Mouse (Mus musculus): ENCODE measurements around the gene Mex3a. TPM values are rescaled to one million over a fixed set of nuclear protein-coding genes. Genes with fewer than 3 reads are reported as not detected.

The Mex3a gene
- polyA plus RNA-seq, 1 experiment from 2014 or later = 31.6 TPM

DNA sequence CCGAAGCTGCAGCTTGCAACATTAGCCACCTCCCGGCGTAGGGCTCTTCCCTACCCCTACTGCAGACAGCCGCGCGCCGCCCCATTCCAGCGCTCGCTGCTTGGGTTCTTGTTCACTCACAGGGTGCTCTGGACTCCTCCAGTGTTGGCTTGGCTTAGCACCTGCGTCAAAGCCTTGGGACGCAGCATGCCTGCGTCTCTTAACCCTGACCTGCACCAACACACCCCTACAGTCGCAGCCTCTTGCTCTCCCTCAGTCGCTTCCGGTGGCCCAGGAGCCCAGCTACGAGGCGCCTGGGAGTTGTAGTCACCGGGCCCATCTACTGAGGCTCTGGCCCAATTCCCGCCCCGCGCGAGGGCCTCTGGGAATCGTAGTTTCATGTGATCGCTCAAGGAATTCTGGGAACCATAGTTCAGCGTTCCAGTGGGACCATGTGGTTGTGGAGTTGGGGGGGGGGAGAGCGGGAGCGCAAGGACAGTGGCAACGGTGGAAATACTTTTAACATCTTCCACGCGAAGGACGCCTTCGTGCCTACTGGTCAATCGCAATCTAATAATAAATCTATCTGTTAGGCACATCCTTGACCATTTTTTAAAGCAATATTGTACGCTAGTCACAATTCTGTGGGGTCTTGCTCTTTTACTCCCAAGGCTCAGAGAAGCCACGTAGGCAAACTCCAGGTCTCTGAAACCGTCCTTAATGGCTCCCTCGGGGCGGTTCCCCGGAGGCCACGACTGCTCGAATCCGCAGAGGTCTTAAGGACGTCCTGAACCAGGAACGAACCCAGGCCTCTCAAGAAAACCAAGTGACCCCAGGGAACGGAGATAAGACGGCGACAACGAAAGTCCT is 20.7 kb downstream of the Mex3a start, which contains the start of gene Lamtor2:
Gene Lamtor2 (minus strand): TSS at position 399 of the 849 bp plus-strand sequence.
- Histone ChIP-seq H3K4me2 (replicated peaks; ENCODE audit: low read depth, low read length) (peak within 1 kb of the TSS; percentile 78), H3K9ac (ENCODE audit: low read depth, low read length) (peak within 1 kb of the TSS; percentile 88), H3K27ac (ENCODE audit: low read depth, low read length) (peak within 1 kb of the TSS; percentile 98), H3K27me3 (ENCODE audit: control insufficient read depth, insufficient read depth, low read length) (no peaks in the 10 kb centered on the region), H3K9me3 (ENCODE audit: control insufficient read depth, low read length) (no peaks in the 10 kb centered on the region), H3K36me3 (ENCODE audit: control insufficient read depth, insufficient read depth, low read length) (peaks cover 26% of the 10 kb centered on the region), H3K4me3 (ENCODE audit: low read length) (peak within 1 kb of the TSS; percentile 70), H3K4me1 (ENCODE audit: control insufficient read depth, insufficient read depth, low read length) (peaks cover 19% of the 10 kb centered on the region)
- ATAC-seq (ENCODE audit: low FRiP score, low TSS enrichment) = peak; percentile 89
- under 1% methylated on average over 48 of the region's 48 CpGs for WGBS

DNA sequence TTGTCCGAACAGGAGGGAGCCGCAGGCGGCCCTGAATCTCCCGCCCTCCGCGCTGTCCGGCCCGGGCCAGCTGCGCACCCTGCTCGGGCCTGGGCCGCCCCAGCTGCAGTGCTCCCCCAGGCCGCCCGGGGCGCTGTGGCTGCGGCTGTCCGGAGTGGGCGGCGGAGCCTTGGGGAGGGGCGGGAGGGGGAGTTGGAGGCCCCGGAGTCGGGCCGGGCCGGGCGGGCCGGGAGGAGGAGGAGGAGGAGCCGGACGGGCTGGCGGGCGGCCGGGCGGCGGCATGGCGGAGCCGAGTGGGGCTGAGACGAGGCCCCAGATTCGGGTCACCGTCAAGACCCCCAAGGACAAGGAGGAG is 21.3 kb downstream of the Mex3a start, which contains the start of gene Ubqln4:
Gene Ubqln4 (plus strand): TSS at position 234 of the 355 bp plus-strand sequence.
- Histone ChIP-seq H3K9me3 (ENCODE audit: control insufficient read depth, low read length) (no peaks in the 10 kb centered on the region), H3K4me3 (ENCODE audit: low read length) (peak within 1 kb of the TSS; percentile 70), H3K27me3 (ENCODE audit: control insufficient read depth, insufficient read depth, low read length) (no peaks in the 10 kb centered on the region), H3K9ac (ENCODE audit: low read depth, low read length) (peak within 1 kb of the TSS; percentile 88), H3K4me2 (replicated peaks; ENCODE audit: low read depth, low read length) (peak within 1 kb of the TSS; percentile 78), H3K4me1 (ENCODE audit: control insufficient read depth, insufficient read depth, low read length) (peaks cover 19% of the 10 kb centered on the region), H3K27ac (ENCODE audit: low read depth, low read length) (peak within 1 kb of the TSS; percentile 98), H3K36me3 (ENCODE audit: control insufficient read depth, insufficient read depth, low read length) (peaks cover 32% of the 10 kb centered on the region)
- 0% methylated on average over 32 of the region's 37 CpGs for WGBS
- peak; percentile 90 for ATAC-seq (ENCODE audit: low FRiP score, low TSS enrichment)

DNA sequence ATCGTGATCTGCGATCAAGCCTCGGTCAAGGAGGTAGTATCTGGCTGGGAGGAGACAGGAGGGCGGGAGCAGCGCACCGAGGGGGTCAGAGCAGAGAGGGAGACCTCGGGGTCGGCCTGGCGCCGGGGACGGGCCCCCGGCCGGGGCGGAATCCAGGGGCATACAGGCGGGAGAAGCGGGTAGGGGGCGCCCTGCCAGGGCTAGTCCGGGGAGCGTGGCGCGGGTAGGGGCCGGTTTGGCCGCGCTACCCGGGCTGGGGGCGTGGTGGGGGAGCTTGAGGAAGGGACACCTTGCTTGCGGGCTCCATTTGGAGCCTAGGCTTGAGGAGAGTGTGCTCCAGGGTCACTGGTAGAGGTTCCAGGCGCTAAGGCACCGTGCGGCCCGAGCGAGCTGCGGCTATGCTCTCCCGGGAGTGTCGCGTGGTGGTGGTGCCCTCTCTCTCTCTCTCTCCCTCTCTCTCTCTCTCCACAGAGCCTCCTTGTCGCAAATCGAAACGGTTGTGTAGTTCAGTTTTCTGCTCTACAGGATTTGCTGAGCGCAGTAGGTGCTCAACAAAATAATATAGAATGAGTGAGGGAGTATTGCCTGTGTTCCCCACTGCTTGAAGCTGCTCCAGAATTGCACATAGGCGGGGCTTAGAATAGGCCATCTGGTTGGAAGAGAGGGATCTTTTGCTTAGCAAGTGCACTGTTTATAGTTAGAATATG is 21.8 kb downstream of the Mex3a start:
- Histone ChIP-seq H3K9ac (ENCODE audit: low read depth, low read length) (peak overlapping the region; percentile 88), H3K4me1 (ENCODE audit: control insufficient read depth, insufficient read depth, low read length) (peaks cover 19% of the 10 kb centered on the region), H3K27me3 (ENCODE audit: control insufficient read depth, insufficient read depth, low read length) (no peaks in the 10 kb centered on the region), H3K9me3 (ENCODE audit: control insufficient read depth, low read length) (no peaks in the 10 kb centered on the region), H3K4me2 (replicated peaks; ENCODE audit: low read depth, low read length) (peak overlapping the region; percentile 78), H3K27ac (ENCODE audit: low read depth, low read length) (peak overlapping the region; percentile 98), H3K36me3 (ENCODE audit: control insufficient read depth, insufficient read depth, low read length) (peaks cover 37% of the 10 kb centered on the region), H3K4me3 (ENCODE audit: low read length) (peak overlapping the region; percentile 70)
- ATAC-seq (ENCODE audit: low FRiP score, low TSS enrichment) = peak; percentile 67
- WGBS = under 1% methylated on average over 39 of the region's 41 CpGs

DNA sequence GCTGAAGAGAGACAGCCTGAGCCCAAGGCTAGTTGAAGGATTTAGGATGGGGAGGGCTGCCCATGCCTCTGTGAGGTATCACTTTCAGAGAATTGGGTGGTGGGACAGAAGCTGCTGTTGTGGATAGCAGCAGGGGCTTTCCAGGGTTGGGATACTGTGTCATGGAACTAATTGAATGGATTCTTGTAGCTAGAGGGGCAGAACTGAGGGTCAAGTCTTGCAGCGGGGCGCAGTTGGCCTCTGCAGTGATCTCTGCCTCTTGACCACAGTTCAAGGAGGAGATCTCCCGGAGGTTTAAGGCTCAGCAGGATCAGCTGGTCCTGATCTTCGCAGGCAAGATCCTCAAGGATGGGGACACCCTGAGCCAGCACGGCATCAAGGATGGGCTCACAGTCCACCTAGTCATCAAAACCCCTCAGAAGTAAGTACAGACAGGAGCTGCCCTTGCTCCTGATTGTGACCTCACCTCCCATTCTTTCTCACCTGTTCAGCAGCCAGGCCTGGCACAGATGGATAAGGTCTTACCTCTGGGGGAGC is 22.9 kb downstream of the Mex3a start:
- peaks cover 47% of the 10 kb centered on the region for H3K36me3 ChIP-seq (ENCODE audit: control insufficient read depth, insufficient read depth, low read length)
- peak overlapping the region; percentile 78 for H3K4me2 ChIP-seq (replicated peaks; ENCODE audit: low read depth, low read length)
- no peak overlapping the region for H3K27ac ChIP-seq (ENCODE audit: low read depth, low read length)
- peak overlapping the region; percentile 70 for H3K4me3 ChIP-seq (ENCODE audit: low read length)
- no peak for ATAC-seq (ENCODE audit: low FRiP score, low TSS enrichment)
- H3K9ac ChIP-seq (ENCODE audit: low read depth, low read length) = 0 out of 2 replicates have a peak overlapping the region, but pooled peaks have one; percentile 18
- WGBS = 71% methylated on average over 5 of the region's 5 CpGs
- no peaks in the 10 kb centered on the region for H3K9me3 ChIP-seq (ENCODE audit: control insufficient read depth, low read length)
- H3K4me1 ChIP-seq (ENCODE audit: control insufficient read depth, insufficient read depth, low read length) = peaks cover 19% of the 10 kb centered on the region
- no peaks in the 10 kb centered on the region for H3K27me3 ChIP-seq (ENCODE audit: control insufficient read depth, insufficient read depth, low read length)

DNA sequence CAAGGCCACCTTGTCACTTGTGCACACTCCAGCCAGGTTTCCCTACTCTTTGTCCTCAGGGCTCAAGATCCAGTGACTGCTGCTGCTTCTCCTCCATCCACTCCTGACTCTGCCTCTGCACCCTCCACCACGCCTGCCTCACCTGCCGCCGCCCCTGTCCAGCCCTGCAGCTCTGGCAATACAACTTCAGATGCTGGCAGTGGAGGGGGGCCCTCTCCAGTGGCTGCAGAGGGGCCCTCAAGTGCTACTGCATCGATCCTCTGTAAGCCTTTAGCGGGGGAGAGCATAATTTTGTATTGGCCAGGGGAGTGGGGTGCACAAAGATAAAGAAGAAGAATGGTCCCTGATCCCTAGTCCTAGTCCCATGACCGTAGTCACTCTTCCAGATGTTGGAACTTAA is 23.5 kb downstream of the Mex3a start:
- Histone ChIP-seq H3K27ac (ENCODE audit: low read depth, low read length) (no peak overlapping the region), H3K9ac (ENCODE audit: low read depth, low read length) (0 out of 2 replicates have a peak overlapping the region, but pooled peaks have one; percentile 18), H3K36me3 (ENCODE audit: control insufficient read depth, insufficient read depth, low read length) (peaks cover 52% of the 10 kb centered on the region), H3K4me2 (replicated peaks; ENCODE audit: low read depth, low read length) (no peak overlapping the region), H3K9me3 (ENCODE audit: control insufficient read depth, low read length) (no peaks in the 10 kb centered on the region), H3K4me1 (ENCODE audit: control insufficient read depth, insufficient read depth, low read length) (peaks cover 19% of the 10 kb centered on the region), H3K4me3 (ENCODE audit: low read length) (no peak overlapping the region), H3K27me3 (ENCODE audit: control insufficient read depth, insufficient read depth, low read length) (no peaks in the 10 kb centered on the region)
- WGBS = 95% methylated on average over 6 of the region's 6 CpGs
- no peak for ATAC-seq (ENCODE audit: low FRiP score, low TSS enrichment)

DNA sequence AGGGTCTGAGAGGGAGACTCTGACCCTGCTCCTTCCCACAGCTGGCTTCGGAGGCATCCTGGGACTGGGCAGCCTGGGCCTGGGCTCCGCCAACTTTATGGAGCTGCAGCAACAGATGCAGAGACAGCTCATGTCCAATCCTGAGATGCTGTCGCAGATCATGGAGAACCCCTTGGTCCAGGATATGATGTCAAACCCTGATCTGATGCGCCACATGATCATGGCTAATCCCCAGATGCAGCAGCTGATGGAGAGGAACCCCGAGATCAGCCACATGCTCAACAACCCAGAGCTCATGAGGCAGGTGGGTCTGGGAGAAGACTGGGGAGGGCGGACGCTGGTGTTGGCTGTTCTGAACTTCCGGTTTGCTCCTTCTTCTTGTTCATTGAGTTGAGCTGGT is 24.4 kb downstream of the Mex3a start:
- 86% methylated on average over 8 of the region's 8 CpGs for WGBS
- H3K36me3 ChIP-seq (ENCODE audit: control insufficient read depth, insufficient read depth, low read length) = peaks cover 57% of the 10 kb centered on the region

DNA sequence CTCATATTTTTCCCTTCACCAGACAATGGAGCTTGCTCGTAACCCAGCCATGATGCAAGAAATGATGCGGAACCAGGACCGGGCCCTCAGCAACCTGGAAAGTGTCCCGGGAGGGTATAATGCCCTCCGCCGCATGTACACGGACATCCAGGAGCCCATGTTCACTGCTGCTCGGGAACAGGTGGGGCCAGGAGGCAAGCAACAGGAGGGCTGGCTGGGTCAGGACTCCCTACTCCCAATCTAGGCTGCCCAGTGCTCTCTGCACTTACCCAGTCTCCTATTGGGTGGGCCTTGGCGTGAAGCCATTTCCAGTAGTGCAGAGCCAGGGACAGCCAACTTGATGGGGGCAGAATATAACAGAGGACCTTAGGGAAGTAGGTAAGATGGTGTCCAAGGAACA is 27.4 kb downstream of the Mex3a start:
- H3K4me2 ChIP-seq (replicated peaks; ENCODE audit: low read depth, low read length) = no peak overlapping the region
- peaks cover 29% of the 10 kb centered on the region for H3K4me1 ChIP-seq (ENCODE audit: control insufficient read depth, insufficient read depth, low read length)
- ATAC-seq (ENCODE audit: low FRiP score, low TSS enrichment) = no peak
- no peak overlapping the region for H3K9ac ChIP-seq (ENCODE audit: low read depth, low read length)
- no peak overlapping the region for H3K27ac ChIP-seq (ENCODE audit: low read depth, low read length)
- WGBS = 85% methylated on average over 9 of the region's 9 CpGs
- no peaks in the 10 kb centered on the region for H3K27me3 ChIP-seq (ENCODE audit: control insufficient read depth, insufficient read depth, low read length)
- H3K9me3 ChIP-seq (ENCODE audit: control insufficient read depth, low read length) = no peaks in the 10 kb centered on the region
- H3K4me3 ChIP-seq (ENCODE audit: low read length) = no peak overlapping the region
- peaks cover 82% of the 10 kb centered on the region for H3K36me3 ChIP-seq (ENCODE audit: control insufficient read depth, insufficient read depth, low read length)

More for the DNA sequence above, 24.4 kb downstream of the Mex3a start:
- no peak overlapping the region for H3K4me3 ChIP-seq (ENCODE audit: low read length)
- no peak overlapping the region for H3K27ac ChIP-seq (ENCODE audit: low read depth, low read length)
- no peak for ATAC-seq (ENCODE audit: low FRiP score, low TSS enrichment)
- no peaks in the 10 kb centered on the region for H3K27me3 ChIP-seq (ENCODE audit: control insufficient read depth, insufficient read depth, low read length)
- no peak overlapping the region for H3K9ac ChIP-seq (ENCODE audit: low read depth, low read length)
- peaks cover 17% of the 10 kb centered on the region for H3K4me1 ChIP-seq (ENCODE audit: control insufficient read depth, insufficient read depth, low read length)
- no peak overlapping the region for H3K4me2 ChIP-seq (replicated peaks; ENCODE audit: low read depth, low read length)
- H3K9me3 ChIP-seq (ENCODE audit: control insufficient read depth, low read length) = no peaks in the 10 kb centered on the region

DNA sequence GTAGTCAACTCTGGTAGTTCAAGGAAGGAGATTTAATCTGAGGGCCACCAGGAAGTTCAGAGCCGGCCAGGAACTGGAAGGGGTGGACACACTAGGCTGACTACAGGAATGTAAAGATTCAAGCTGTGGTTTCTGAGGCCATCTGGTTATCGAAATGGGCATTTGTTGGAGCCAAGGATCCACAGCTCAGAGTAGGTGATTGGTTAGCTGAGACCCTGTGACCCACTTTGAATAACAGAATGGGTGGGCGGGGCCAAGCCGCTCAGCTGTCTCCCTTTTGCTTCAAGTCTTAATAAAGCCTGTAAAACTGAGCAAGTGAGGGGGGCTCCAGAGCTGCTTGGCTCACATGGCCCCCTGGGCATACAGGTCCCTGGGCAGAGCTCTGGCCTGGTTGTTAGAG is 29.8 kb downstream of the Mex3a start:
- Histone ChIP-seq H3K9me3 (ENCODE audit: control insufficient read depth, low read length) (no peaks in the 10 kb centered on the region), H3K36me3 (ENCODE audit: control insufficient read depth, insufficient read depth, low read length) (peaks cover 90% of the 10 kb centered on the region), H3K4me3 (ENCODE audit: low read length) (no peak overlapping the region), H3K4me1 (ENCODE audit: control insufficient read depth, insufficient read depth, low read length) (peaks cover 23% of the 10 kb centered on the region), H3K9ac (ENCODE audit: low read depth, low read length) (no peak overlapping the region), H3K27me3 (ENCODE audit: control insufficient read depth, insufficient read depth, low read length) (no peaks in the 10 kb centered on the region), H3K27ac (ENCODE audit: low read depth, low read length) (peak overlapping the region; percentile 47; the same call in 1 of the 2 replicates), H3K4me2 (replicated peaks; ENCODE audit: low read depth, low read length) (0 out of 2 replicates have a peak overlapping the region, but pooled peaks have one; percentile 17)
- WGBS = 48% methylated on average over 4 of the region's 4 CpGs
- ATAC-seq (ENCODE audit: low FRiP score, low TSS enrichment) = peak; percentile 37; the same call in 1 of the 2 replicates
